Mouse (Mus musculus) lung, adult 2 months (tissue): ENCODE measurements at regions not wholly inside any gene's neighbourhood (a gene's known extent, or its start where the extent isn't known, plus 50 kb on each side); places are given as distances from the start of the nearest gene placed in this dataset.

Experiments used
- CTCF ChIP-seq: fragments of 200-500 bp; IDR thresholded peaks from 2 replicates; pipeline ENCODE4 v1.5.1; 2011; ENCODE audit warnings: mild to moderate bottlenecking, low read length, control low read depth; ENCODE audit not compliant: insufficient read depth
- POLR2A ChIP-seq: fragments of 200-500 bp; IDR thresholded peaks from 2 replicates; pipeline ENCODE4 v1.6.1; 2011; ENCODE audit warnings: low read depth, mild to moderate bottlenecking, control low read depth, low read length, borderline replicate concordance; ENCODE audit errors: extremely low read depth

DNA sequence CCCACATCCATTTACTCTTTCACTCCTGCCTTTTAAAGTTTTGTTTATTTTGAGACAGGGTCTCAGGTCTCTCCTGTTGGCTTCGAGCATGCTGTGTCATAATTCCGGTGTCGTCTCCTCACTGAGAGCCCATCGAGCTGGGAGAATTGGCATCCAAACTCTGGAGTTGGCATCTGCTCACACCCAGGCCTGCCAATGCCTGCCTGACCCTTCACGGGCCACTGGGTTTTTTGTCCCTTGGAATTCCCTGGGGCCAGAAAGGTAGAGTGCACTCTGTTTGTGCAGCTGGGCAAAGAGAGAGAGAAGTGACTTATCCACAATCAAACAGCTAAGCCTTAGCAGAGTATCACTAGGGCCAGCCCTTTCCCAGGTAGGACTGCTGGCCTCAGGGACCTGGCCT is 83.6 kb upstream of the Nectin1 start:
- TF ChIP-seq POLR2A (no peak), CTCF (no peak)
